Mouse (Mus musculus) liver, postnatal 0 days (tissue): ENCODE data around the gene Dcaf15.

Experiments
- CTCF ChIP-seq: sonication (generic); IDR thresholded peaks from 2 replicates; pipeline ENCODE4 v1.5.1; 2016; ENCODE audit warnings: antibody characterized with exemption, low read depth
- EP300 ChIP-seq: IDR thresholded peaks from 2 replicates; pipeline ENCODE4 v1.6.1; 2016; ENCODE audit warnings: antibody characterized with exemption, low read depth, mild to moderate bottlenecking

DNA sequence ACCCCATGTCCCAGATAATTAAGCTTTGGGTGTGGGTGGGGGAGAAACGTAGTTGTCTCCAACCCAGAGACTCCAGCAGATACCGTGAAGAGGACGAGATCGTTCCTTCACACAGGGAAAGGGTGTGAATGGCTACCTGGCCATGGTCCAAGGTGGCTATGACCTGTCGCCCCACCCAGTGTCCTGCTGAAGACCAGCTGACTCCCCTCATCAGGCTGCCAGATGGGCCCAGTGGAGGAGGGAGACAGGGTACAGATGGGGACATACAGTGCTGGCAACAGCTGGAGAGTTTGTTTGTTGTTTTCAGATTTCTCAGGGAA, 43.9 kb upstream of the Dcaf15 start:
- no peak for TF ChIP-seq CTCF
- TF ChIP-seq EP300, result no peak
